In genomic region chr2:26494991-26495390, GRCm38 (mm10) we compare ENCODE assay signal across 10 mouse cellular contexts. TPM values are rescaled to one million over a fixed set of nuclear protein-coding genes. Genes with fewer than 3 reads are reported as not detected.
DNase-seq lines count a peak whose midpoint lies in the region; ATAC-seq and TF ChIP-seq lines count a peak whose summit lies in the region.
"Had no signal": no experiment of that assay in that cellular context is flagged by ENCODE, and none has a peak within 500 bp of the region (broad histone marks: within the 10 kb centered on the region; RNA-seq: fewer than 3 reads in every experiment).

No protein-coding gene starts in this region.

- H3K4me3 ChIP-seq in heart, embryonic 12.5 days: no peak overlapping the region
- no peak overlapping the region for H3K4me3 ChIP-seq in lung, embryonic 16.5 days (ENCODE audit: low read length)
- H3K4me3 ChIP-seq in forebrain, embryonic 15.5 days: no peak overlapping the region
- H3K4me3 ChIP-seq in myocyte: no peak overlapping the region
- H3K4me3 ChIP-seq: left cerebral cortex, adult 2 months had no signal

- ATAC-seq in heart, embryonic 12.5 days (ENCODE audit: insufficient number of reproducible peaks, low FRiP score): no peak
- ATAC-seq in lung, embryonic 16.5 days (ENCODE audit: low read depth): no peak
- ATAC-seq in forebrain, embryonic 15.5 days (replicated peaks): no peak
- ATAC-seq: CD4-positive, CD25-positive, alpha-beta regulatory T cell, adult 4 months had no signal

- H3K9me3 ChIP-seq in heart, embryonic 12.5 days (replicated peaks): no peaks in the 10 kb centered on the region
- no peaks in the 10 kb centered on the region for H3K9me3 ChIP-seq in lung, embryonic 16.5 days (ENCODE audit: control insufficient read depth, low read length)
- H3K9me3 ChIP-seq in forebrain, embryonic 15.5 days: no peaks in the 10 kb centered on the region

- no peak for DNase-seq in heart, postnatal 4 days
- DNase-seq in lung, postnatal 36 days: no peak
- no peak for DNase-seq in B cell, adult 2 months
- no peak for DNase-seq in gastrocnemius, postnatal 36 days

- intact Hi-C loops in gastrocnemius, postnatal 36 days (cut with DNase I): no loop called here

- no peaks in the 10 kb centered on the region for H3K36me3 ChIP-seq in heart, embryonic 12.5 days
- H3K36me3 ChIP-seq in lung, embryonic 16.5 days (ENCODE audit: control insufficient read depth, insufficient read depth, low read length): no peaks in the 10 kb centered on the region
- H3K36me3 ChIP-seq in forebrain, embryonic 15.5 days: no peaks in the 10 kb centered on the region
- peaks cover 5% of the 10 kb centered on the region for H3K36me3 ChIP-seq in myocyte (ENCODE audit: control insufficient read depth, insufficient read depth)

- peak overlapping the region; percentile 87 for H3K27ac ChIP-seq in heart, embryonic 12.5 days (ENCODE audit: poor library complexity, severe bottlenecking)
- peak overlapping the region; percentile 90 for H3K27ac ChIP-seq in lung, embryonic 16.5 days (ENCODE audit: low read length)
- H3K27ac ChIP-seq in forebrain, embryonic 15.5 days (replicated peaks): peak overlapping the region; percentile 96
- H3K27ac ChIP-seq: left cerebral cortex, adult 2 months had no signal

- peaks cover 100% of the 10 kb centered on the region for H3K4me1 ChIP-seq in heart, embryonic 12.5 days (replicated peaks)
- peaks cover 99% of the 10 kb centered on the region for H3K4me1 ChIP-seq in lung, embryonic 16.5 days (replicated peaks; ENCODE audit: control insufficient read depth, insufficient read depth, low read length)
- peaks cover 95% of the 10 kb centered on the region for H3K4me1 ChIP-seq in forebrain, embryonic 15.5 days

- H3K79me2 ChIP-seq in myocyte (ENCODE audit: control insufficient read depth, insufficient read depth): peaks cover 94% of the 10 kb centered on the region

- no peak overlapping the region for H3ac ChIP-seq in myocyte (ENCODE audit: control insufficient read depth, insufficient read length)

- no peak for TF ChIP-seq POLR2A in myocyte (IDR thresholded peaks at IDR 0.05; ENCODE audit: insufficient read length, low read depth)

- H3K4me2 ChIP-seq in heart, embryonic 12.5 days: peak overlapping the region; percentile 43
- H3K4me2 ChIP-seq in lung, embryonic 16.5 days (ENCODE audit: low read depth, low read length): no peak overlapping the region
- H3K4me2 ChIP-seq in forebrain, embryonic 15.5 days (replicated peaks): no peak overlapping the region
- H3K4me2 ChIP-seq in myocyte (ENCODE audit: low read depth): peak overlapping the region; percentile 57

- WGBS in heart, embryonic 12.5 days: 57% methylated on average over 5 of the region's 5 CpGs
- WGBS in lung, embryonic 16.5 days: 46% methylated on average over 5 of the region's 5 CpGs
- 63% methylated on average over 5 of the region's 5 CpGs for WGBS in forebrain, embryonic 15.5 days

- no peak overlapping the region; the same call in 1 of the 2 replicates for H3K9ac ChIP-seq in heart, embryonic 12.5 days
- H3K9ac ChIP-seq in lung, embryonic 16.5 days (ENCODE audit: low read length): peak overlapping the region; percentile 13; the same call in 1 of the 2 replicates
- no peak overlapping the region for H3K9ac ChIP-seq in forebrain, embryonic 15.5 days (replicated peaks)

- H3K27me3 ChIP-seq in heart, embryonic 12.5 days (replicated peaks): no peaks in the 10 kb centered on the region
- no peaks in the 10 kb centered on the region for H3K27me3 ChIP-seq in lung, embryonic 16.5 days (ENCODE audit: control insufficient read depth, insufficient read depth, low read depth, low read length)
- H3K27me3 ChIP-seq in forebrain, embryonic 15.5 days: no peaks in the 10 kb centered on the region
- H3K27me3 ChIP-seq in myocyte (ENCODE audit: control insufficient read depth, insufficient read depth, insufficient read length): no peaks in the 10 kb centered on the region

TF ChIP-seq in myocyte, 11 proteins besides CTCF, POLR2A, EP300 and RAD21:
- TF ChIP-seq USF1 (IDR thresholded peaks at IDR 0.05; ENCODE audit: low read depth): no peak
- no peak for TF ChIP-seq POLR2AphosphoS2 (IDR thresholded peaks at IDR 0.05; ENCODE audit: insufficient read length, low read depth)
TF ChIP-seq in myocyte: peak in this region for 0.

RNA-seq across cellular contexts. Expression of gene Notch1, which starts 21.5 kb away (rescaled TPM):
- 20.4 TPM in 2 replicates for polyA plus RNA-seq in heart, embryonic 12.5 days (2016; fragmentation: Nextera tagmentation; extraction: Ambion mirVana)
- total RNA-seq in heart, postnatal 4 days (2021): 10 to 100 TPM; 55.3 to 62.3 TPM
- polyA plus RNA-seq in lung, embryonic 16.5 days (2015; fragmentation: Nextera tagmentation; extraction: Ambion mirVana): 20.5 and 22.0 TPM in 2 replicates
- 22.6 and 26.1 TPM in 2 replicates for polyA plus RNA-seq in forebrain, embryonic 15.5 days (2015; fragmentation: Nextera tagmentation; extraction: Ambion mirVana)
- 16.3 TPM for polyA plus RNA-seq in myocyte (2012; fragmentation: generic; extraction: Trizol)
- total RNA-seq in gastrocnemius, postnatal 36 days (2021): 1 to 10 TPM; 7.7 to 8.0 TPM

RNA-seq across cellular contexts. Expression of gene Sec16a, which starts 50.0 kb away (rescaled TPM):
- polyA plus RNA-seq in heart, embryonic 12.5 days (2016; fragmentation: Nextera tagmentation; extraction: Ambion mirVana): 22.6 and 24.5 TPM in 2 replicates
- 10 to 100 TPM; 37.0 to 39.0 TPM for total RNA-seq in heart, postnatal 4 days (2021)
- 21.8 and 23.2 TPM in 2 replicates for polyA plus RNA-seq in lung, embryonic 16.5 days (2015; fragmentation: Nextera tagmentation; extraction: Ambion mirVana)
- 18.3 and 19.8 TPM in 2 replicates for polyA plus RNA-seq in forebrain, embryonic 15.5 days (2015; fragmentation: Nextera tagmentation; extraction: Ambion mirVana)
- polyA plus RNA-seq in myocyte (2012; fragmentation: generic; extraction: Trizol): 31.4 TPM
- total RNA-seq in gastrocnemius, postnatal 36 days (2021): 10 to 100 TPM; 21.0 to 23.9 TPM

Comparison
In these comparisons a context has a peak if more than half of its experiments do, and no peak if none do; other contexts are left out.
1. H3K4me2 ChIP-seq: peak in heart, embryonic 12.5 days (single experiment) and myocyte (single experiment); none in lung, embryonic 16.5 days (single experiment) and forebrain, embryonic 15.5 days (single experiment).
2. Peak in every context shown above with its lines, with median percentiles within 50 percentile points of each other: H3K27ac ChIP-seq.